Mouse (Mus musculus) liver, embryonic 14.5 days (tissue): ENCODE data around the gene Rsf1. TPM values are rescaled to one million over a fixed set of nuclear protein-coding genes. Genes with fewer than 3 reads are reported as not detected.

ENCODE experiments used
- ATAC-seq: fragments of 200-750 bp; cut with Nextera tagmentation; 2 replicates; pipeline ENCODE4 v1.8.0; 2017; ENCODE audit warnings: moderate number of reproducible peaks, mild to moderate bottlenecking, moderate library complexity; ENCODE audit not compliant: insufficient read depth
- DNase-seq, 3 experiments: peaks; one replicate each; pipeline ENCODE4 v3.0.0-alpha.2; 2012 to 2013; ENCODE audit warnings: low read depth in 3 of 3, low spot score in 3 of 3
- H3K27ac ChIP-seq: fragments of 300-500 bp; sonication (generic); 2 replicates; pipeline ENCODE4 v1.5.1; 2014; ENCODE audit warnings: moderate library complexity, mild to moderate bottlenecking, control low read depth, inconsistent platforms
- H3K27me3 ChIP-seq: fragments of 300-500 bp; sonication (generic); 2 replicates; pipeline ENCODE4 v1.6.1; 2014; ENCODE audit warnings: mild to moderate bottlenecking, low read length, moderate library complexity; ENCODE audit not compliant: control insufficient read depth, insufficient read depth
- H3K36me3 ChIP-seq: fragments of 300-500 bp; sonication (generic); replicated peaks from 2 replicates; pipeline ENCODE4 v1.6.1; 2014; ENCODE audit warnings: low read depth; ENCODE audit not compliant: control insufficient read depth, insufficient read depth
- H3K4me1 ChIP-seq, 2 experiments: fragments of 200-500 bp in 1 of 2; fragments of 300-500 bp in 1 of 2; sonication (generic) in 1 of 2; replicated peaks; 2 replicates each; pipeline ENCODE4 v1.6.1; 2012 to 2014; ENCODE audit warnings: antibody characterized with exemption in 1 of 2, inconsistent platforms in 1 of 2, low read length in 1 of 2; ENCODE audit not compliant: control insufficient read depth in 2 of 2, insufficient read depth in 2 of 2
- H3K4me2 ChIP-seq: fragments of 300-500 bp; sonication (generic); 2 replicates; pipeline ENCODE4 v1.6.1; 2014; ENCODE audit warnings: low read depth, mild to moderate bottlenecking, control low read depth, moderate library complexity
- H3K4me3 ChIP-seq, 2 experiments: fragments of 200-500 bp in 1 of 2; fragments of 300-500 bp in 1 of 2; sonication (generic) in 1 of 2; 2 replicates each; pipeline ENCODE4 v1.5.1; 2012 to 2014; ENCODE audit warnings: low read depth in 2 of 2, low read length in 2 of 2, mild to moderate bottlenecking in 2 of 2, control low read depth in 1 of 2, inconsistent platforms in 1 of 2, moderate library complexity in 1 of 2; ENCODE audit not compliant: insufficient read depth in 1 of 2
- H3K9ac ChIP-seq: fragments of 300-500 bp; sonication (generic); replicated peaks from 2 replicates; pipeline ENCODE4 v1.6.1; 2014; ENCODE audit warnings: mild to moderate bottlenecking, control low read depth, moderate library complexity
- H3K9me3 ChIP-seq: fragments of 300-500 bp; sonication (generic); 2 replicates; pipeline ENCODE4 v1.6.1; 2016; ENCODE audit warnings: low read length, mixed read lengths; ENCODE audit not compliant: control insufficient read depth
- CTCF ChIP-seq: IDR thresholded peaks from 2 replicates; pipeline ENCODE4 v1.5.1; 2016; ENCODE audit warnings: antibody characterized with exemption, low read depth, control low read depth
- EP300 ChIP-seq: IDR thresholded peaks from 2 replicates; pipeline ENCODE4 v1.6.1; 2016; ENCODE audit warnings: antibody characterized with exemption, low read depth
- WGBS: fragments of 180-500 bp; shearing (Covaris S2); extraction: QIAGEN DNeasy Blood & Tissue Kit; methylation state at CpG from one replicate; pipeline ENCODE4 v1.1.7; 2014; ENCODE audit not compliant: insufficient replicate concordance; 5-methylcytosine and 5-hydroxymethylcytosine counted together
- polyA plus RNA-seq, 2 experiments: library from polyadenylated mRNA; depleted of rRNA in 1 of 2; stranded (reverse) in 1 of 2; unstranded in 1 of 2; fragments of >200 nt; fragmentation: Nextera tagmentation in 1 of 2; extraction: Ambion mirVana in 1 of 2; gene quantifications; 2 replicates each; pipeline versions ENCODE4 v1.2.1 to v1.2.3; 2012 to 2014

Rsf1 gene
- polyA plus RNA-seq, 2 experiments = 2.8 to 4.9 TPM

GRCm38 (mm10) chr7:97707123-97707522 is 127.4 kb downstream of the Rsf1 start:
- DNase-seq = no peak
- Histone ChIP-seq H3K27me3 (no peaks in the 10 kb centered on the region), H3K27ac (no peak overlapping the region), H3K9me3 (no peaks in the 10 kb centered on the region), H3K9ac (no peak overlapping the region), H3K36me3 (peaks cover 2% of the 10 kb centered on the region; the same call in 1 of the 2 replicates), H3K4me2 (no peak overlapping the region), H3K4me1 (no peaks in the 10 kb centered on the region), H3K4me3 (no peak overlapping the region)
- no peak for ATAC-seq
- TF ChIP-seq EP300 (no peak), CTCF (no peak)
- 72% methylated on average over 4 of the region's 4 CpGs for WGBS

- H3K9ac ChIP-seq = no peak overlapping the region
- 59% methylated on average over 5 of the region's 5 CpGs for WGBS
- ATAC-seq (no peak), DNase-seq (no peak)
- H3K36me3 ChIP-seq = peaks cover 4% of the 10 kb centered on the region
- no peak overlapping the region for H3K27ac ChIP-seq
- TF ChIP-seq EP300 (no peak), CTCF (no peak)
- H3K4me2 ChIP-seq = no peak overlapping the region
- H3K27me3 ChIP-seq = no peaks in the 10 kb centered on the region
- H3K4me3 ChIP-seq = no peak overlapping the region
- no peaks in the 10 kb centered on the region for H3K9me3 ChIP-seq
- H3K4me1 ChIP-seq = no peaks in the 10 kb centered on the region
These were observed 128.1 kb downstream of the Rsf1 start for GRCm38 (mm10) chr7:97707809-97708208.

- Histone ChIP-seq H3K4me1 (no peaks in the 10 kb centered on the region), H3K36me3 (peaks cover 10% of the 10 kb centered on the region), H3K27me3 (no peaks in the 10 kb centered on the region), H3K9ac (no peak overlapping the region), H3K4me3 (no peak overlapping the region), H3K27ac (no peak overlapping the region), H3K4me2 (no peak overlapping the region), H3K9me3 (no peaks in the 10 kb centered on the region)
- ATAC-seq = no peak
- no peak for TF ChIP-seq CTCF
- TF ChIP-seq EP300 = no peak
- DNase-seq = no peak
- 63% methylated on average over 3 of the region's 3 CpGs for WGBS
These were observed 129.5 kb downstream of the Rsf1 start for GRCm38 (mm10) chr7:97709204-97709603.

- no peak for TF ChIP-seq CTCF
- TF ChIP-seq EP300 = no peak
- WGBS = 80% methylated on average over 5 of the region's 5 CpGs
- no peak for ATAC-seq
These were observed 135.0 kb downstream of the Rsf1 start for GRCm38 (mm10) chr7:97714651-97715050.

GRCm38 (mm10) chr7:97717326-97717725 is 137.6 kb downstream of the Rsf1 start:
- WGBS = 83% methylated on average over 1 of the region's 1 CpGs
- no peak for DNase-seq
- no peak overlapping the region for H3K4me2 ChIP-seq
- no peak overlapping the region for H3K9ac ChIP-seq
- H3K27me3 ChIP-seq = no peaks in the 10 kb centered on the region
- ATAC-seq = no peak
- H3K4me3 ChIP-seq = no peak overlapping the region
- H3K27ac ChIP-seq = no peak overlapping the region
- no peaks in the 10 kb centered on the region for H3K4me1 ChIP-seq
- no peaks in the 10 kb centered on the region for H3K9me3 ChIP-seq
- H3K36me3 ChIP-seq = peaks cover 25% of the 10 kb centered on the region
- TF ChIP-seq CTCF (no peak), EP300 (no peak)

More at GRCm38 (mm10) chr7:97714651-97715050, 135.0 kb downstream of the Rsf1 start:
- Histone ChIP-seq H3K9me3 (no peaks in the 10 kb centered on the region), H3K9ac (no peak overlapping the region), H3K27ac (no peak overlapping the region), H3K36me3 (peaks cover 26% of the 10 kb centered on the region), H3K4me3 (no peak overlapping the region), H3K4me1 (no peaks in the 10 kb centered on the region), H3K4me2 (no peak overlapping the region), H3K27me3 (no peaks in the 10 kb centered on the region)
- no peak for DNase-seq
